Mouse (Mus musculus) spleen, adult 2 months (tissue): ENCODE results near the gene Wasl. TPM values are rescaled to one million over a fixed set of nuclear protein-coding genes. Genes with fewer than 3 reads are reported as not detected.

ENCODE experiments used
- DNase-seq, 2 experiments: peaks; one replicate each; pipeline versions ENCODE4 v3.0.0 to v3.0.0-alpha.2; 2012 to 2021; ENCODE audit warnings: low spot score in 2 of 2, low read depth in 1 of 2
- H3K27ac ChIP-seq: fragments of 200-500 bp; 2 replicates; pipeline ENCODE4 v1.5.1; 2012; ENCODE audit warnings: low read length, inconsistent platforms; ENCODE audit not compliant: insufficient read depth
- H3K27me3 ChIP-seq: fragments of 200-500 bp; 2 replicates; pipeline ENCODE4 v1.6.1; 2012; ENCODE audit warnings: mild to moderate bottlenecking, moderate library complexity, low read length, inconsistent platforms; ENCODE audit not compliant: control insufficient read depth, insufficient read depth
- H3K36me3 ChIP-seq: fragments of 200-500 bp; 2 replicates; pipeline ENCODE4 v1.6.1; 2012; ENCODE audit warnings: mild to moderate bottlenecking, low read length, inconsistent platforms; ENCODE audit not compliant: control insufficient read depth, insufficient read depth
- H3K4me1 ChIP-seq: fragments of 200-500 bp; 2 replicates; pipeline ENCODE4 v1.6.1; 2011; ENCODE audit warnings: inconsistent platforms; ENCODE audit not compliant: control insufficient read depth, insufficient read depth, insufficient read length
- H3K4me3 ChIP-seq: fragments of 200-500 bp; 2 replicates; pipeline ENCODE4 v1.5.1; 2011; ENCODE audit warnings: mild to moderate bottlenecking, inconsistent platforms; ENCODE audit not compliant: insufficient read depth, insufficient read length; ENCODE audit errors: extremely low read depth
- CTCF ChIP-seq: fragments of 200-500 bp; IDR thresholded peaks from 2 replicates; pipeline ENCODE4 v1.5.1; 2011; ENCODE audit warnings: mild to moderate bottlenecking, inconsistent platforms; ENCODE audit not compliant: insufficient read depth, insufficient read length, insufficient replicate concordance; ENCODE audit errors: extremely low read depth
- POLR2A ChIP-seq: fragments of 200-500 bp; IDR thresholded peaks from 2 replicates; pipeline ENCODE4 v1.6.1; 2011; ENCODE audit warnings: low read depth, low read length, inconsistent platforms
- WGBS: fragments of 180-500 bp; shearing (Covaris S2); methylation state at CpG from one replicate; pipeline ENCODE4 v1.1.7; 2018; 5-methylcytosine and 5-hydroxymethylcytosine counted together
- polyA plus RNA-seq: library from polyadenylated mRNA; depleted of rRNA; stranded (reverse); fragments of >200 nt; gene quantifications from 2 replicates; pipeline ENCODE4 v1.2.3, GENCODE M21; 2012

The Wasl gene
- polyA plus RNA-seq, 1 experiment = 22.3 TPM

- TF ChIP-seq CTCF = no peak
- no peak for TF ChIP-seq POLR2A
- H3K27ac ChIP-seq = peak overlapping the region; percentile 18; the same call in 1 of the 2 replicates
- no peak for DNase-seq
- 69% methylated on average over 6 of the region's 6 CpGs for WGBS
- H3K36me3 ChIP-seq = no peaks in the 10 kb centered on the region; the same call in 1 of the 2 replicates
- no peaks in the 10 kb centered on the region for H3K27me3 ChIP-seq
- no peaks in the 10 kb centered on the region for H3K4me1 ChIP-seq
- no peak overlapping the region for H3K4me3 ChIP-seq
Observed at GRCm38 (mm10) chr6:24645346-24646053, 19.3 kb downstream of the Wasl start.

- TF ChIP-seq POLR2A (no peak), CTCF (no peak)
- H3K36me3 ChIP-seq = no peaks in the 10 kb centered on the region; the same call in 1 of the 2 replicates
- no peaks in the 10 kb centered on the region for H3K27me3 ChIP-seq
- DNase-seq = no peak
- H3K4me3 ChIP-seq = no peak overlapping the region
- H3K27ac ChIP-seq = no peak overlapping the region
- no peaks in the 10 kb centered on the region for H3K4me1 ChIP-seq
- WGBS = 92% methylated on average over 3 of the region's 3 CpGs
Observed at GRCm38 (mm10) chr6:24642960-24643359, 21.8 kb downstream of the Wasl start.

- no peak for DNase-seq
- TF ChIP-seq CTCF (no peak), POLR2A (no peak)
- no peak overlapping the region for H3K27ac ChIP-seq
- 96% methylated on average over 2 of the region's 2 CpGs for WGBS
- H3K4me1 ChIP-seq = no peaks in the 10 kb centered on the region
- H3K36me3 ChIP-seq = no peaks in the 10 kb centered on the region; the same call in 1 of the 2 replicates
- H3K27me3 ChIP-seq = no peaks in the 10 kb centered on the region
- no peak overlapping the region for H3K4me3 ChIP-seq
Observed at GRCm38 (mm10) chr6:24642161-24642560, 22.6 kb downstream of the Wasl start.

GRCm38 (mm10) chr6:24641286-24641685 is 23.5 kb downstream of the Wasl start:
- TF ChIP-seq CTCF (no peak), POLR2A (no peak)
- 92% methylated on average over 4 of the region's 4 CpGs for WGBS
- peaks cover 1% of the 10 kb centered on the region; the same call in 1 of the 2 replicates for H3K36me3 ChIP-seq

GRCm38 (mm10) chr6:24635814-24636213 is 29.0 kb downstream of the Wasl start:
- Histone ChIP-seq H3K27ac (no peak overlapping the region), H3K4me3 (no peak overlapping the region), H3K27me3 (no peaks in the 10 kb centered on the region), H3K4me1 (no peaks in the 10 kb centered on the region), H3K36me3 (peaks cover 11% of the 10 kb centered on the region)
- WGBS = 92% methylated on average over 2 of the region's 2 CpGs
- TF ChIP-seq POLR2A (no peak), CTCF (no peak)
- DNase-seq = no peak

More at GRCm38 (mm10) chr6:24641286-24641685, 23.5 kb downstream of the Wasl start:
- no peaks in the 10 kb centered on the region for H3K4me1 ChIP-seq
- no peak overlapping the region for H3K4me3 ChIP-seq
- no peak overlapping the region for H3K27ac ChIP-seq
- no peak for DNase-seq
- H3K27me3 ChIP-seq = no peaks in the 10 kb centered on the region

GRCm38 (mm10) chr6:24634065-24634464 is 30.7 kb downstream of the Wasl start:
- Histone ChIP-seq H3K36me3 (peaks cover 11% of the 10 kb centered on the region), H3K27ac (no peak overlapping the region), H3K4me3 (no peak overlapping the region), H3K27me3 (no peaks in the 10 kb centered on the region), H3K4me1 (no peaks in the 10 kb centered on the region)
- no peak for DNase-seq
- TF ChIP-seq POLR2A = no peak
- TF ChIP-seq CTCF = no peak
- WGBS = 93% methylated on average over 3 of the region's 3 CpGs

GRCm38 (mm10) chr6:24632061-24632460 is 32.7 kb downstream of the Wasl start:
- Histone ChIP-seq H3K27me3 (no peaks in the 10 kb centered on the region), H3K36me3 (peaks cover 11% of the 10 kb centered on the region), H3K4me1 (no peaks in the 10 kb centered on the region), H3K27ac (no peak overlapping the region), H3K4me3 (no peak overlapping the region)
- TF ChIP-seq CTCF (no peak), POLR2A (no peak)
- WGBS = 86% methylated on average over 4 of the region's 4 CpGs
- no peak for DNase-seq
